8 mouse cellular contexts compared by ENCODE assay signal in the genomic region with DNA sequence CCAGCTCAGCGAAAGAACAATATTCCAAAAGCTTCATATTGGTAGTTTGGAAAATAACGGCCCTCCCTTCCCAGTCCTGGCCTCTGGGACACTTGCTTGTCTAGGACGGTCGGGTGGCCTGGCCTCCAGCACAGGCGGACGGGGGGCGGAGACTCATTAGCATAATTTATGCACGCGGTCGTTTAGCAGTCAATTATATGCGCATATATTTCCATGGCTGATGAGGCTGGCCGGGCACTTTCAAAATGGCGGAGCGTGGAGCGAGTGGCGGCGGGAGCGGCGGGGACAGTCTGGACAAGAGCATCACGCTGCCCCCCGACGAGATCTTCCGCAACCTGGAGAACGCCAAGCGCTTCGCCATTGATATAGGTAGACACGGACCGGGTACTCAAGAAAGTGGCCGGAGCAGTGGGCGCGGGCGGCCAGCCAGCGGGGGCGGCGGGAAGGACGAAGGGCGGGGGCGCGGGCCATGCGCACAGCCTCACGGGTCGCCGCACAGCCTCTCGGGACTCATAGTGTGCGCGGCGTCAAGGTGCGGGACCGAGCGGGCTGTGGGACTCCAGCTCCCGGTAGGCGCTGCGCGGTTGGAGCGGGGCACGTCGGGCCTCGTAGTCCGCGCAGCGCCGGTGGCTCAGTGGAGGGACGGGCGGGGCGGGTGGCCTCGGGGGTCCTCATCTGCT. TPM values are rescaled to one million over a fixed set of nuclear protein-coding genes. Genes with fewer than 3 reads are reported as not detected.
DNase-seq lines count a peak whose midpoint lies in the region; ATAC-seq and TF ChIP-seq lines count a peak whose summit lies in the region.

A gene (plus strand): TSS at position 223 of the 680 bp plus-strand sequence.

- peak within 1 kb of the TSS; percentile 88 for H3K9ac ChIP-seq in ES-Bruce4 (ENCODE audit: low read depth, poor library complexity, severe bottlenecking)
- peak within 1 kb of the TSS; percentile 95 for H3K9ac ChIP-seq in forebrain, embryonic 14.5 days (ENCODE audit: low read length)
- peak within 1 kb of the TSS; percentile 93 for H3K9ac ChIP-seq in liver, embryonic 16.5 days (ENCODE audit: low read depth, low read length)
- H3K9ac ChIP-seq in neural tube, embryonic 12.5 days = peak within 1 kb of the TSS; percentile 98
- peak within 1 kb of the TSS; percentile 83 for H3K9ac ChIP-seq in stomach, postnatal 0 days (ENCODE audit: low read length)

- TF ChIP-seq POLR2A in ES-Bruce4 (IDR thresholded peaks at IDR 0.05; ENCODE audit: insufficient read depth, low read length) = peak; percentile 73

- H3K27ac ChIP-seq in ES-Bruce4 (ENCODE audit: insufficient read depth, low read length) = no peak within 1 kb of the TSS
- peak within 1 kb of the TSS; percentile 94 for H3K27ac ChIP-seq in forebrain, embryonic 14.5 days (ENCODE audit: low read depth, low read length)
- H3K27ac ChIP-seq in liver, embryonic 16.5 days (ENCODE audit: low read length) = peak within 1 kb of the TSS; percentile 85
- H3K27ac ChIP-seq in neural tube, embryonic 12.5 days = peak within 1 kb of the TSS; percentile 95
- peak within 1 kb of the TSS; percentile 86 for H3K27ac ChIP-seq in stomach, postnatal 0 days (replicated peaks)

- no peak for TF ChIP-seq CTCF in ES-Bruce4 (IDR thresholded peaks at IDR 0.05; ENCODE audit: low read depth, low read length)
- TF ChIP-seq CTCF in stomach, postnatal 0 days (IDR thresholded peaks at IDR 0.05; ENCODE audit: low read depth) = no peak

- intact Hi-C loops in heart, postnatal 10 days (cut with DNase I) = loop anchor here (10.0 kb wide), 1 partner anchor 281 kb away; a partner anchor contains a TSS

- no peaks in the 10 kb centered on the region for H3K9me3 ChIP-seq in ES-Bruce4 (replicated peaks; ENCODE audit: control insufficient read depth, insufficient read depth, low read length, poor library complexity, severe bottlenecking)
- H3K9me3 ChIP-seq in forebrain, embryonic 14.5 days (replicated peaks; ENCODE audit: control insufficient read depth, low read length) = no peaks in the 10 kb centered on the region
- no peaks in the 10 kb centered on the region for H3K9me3 ChIP-seq in liver, embryonic 16.5 days (replicated peaks; ENCODE audit: control insufficient read depth, low read length)
- H3K9me3 ChIP-seq in neural tube, embryonic 12.5 days = no peaks in the 10 kb centered on the region
- H3K9me3 ChIP-seq in stomach, postnatal 0 days (ENCODE audit: control insufficient read depth, low read length) = no peaks in the 10 kb centered on the region

- H3K4me1 ChIP-seq in ES-Bruce4 (ENCODE audit: control insufficient read depth, insufficient read depth, low read length) = peaks cover 1% of the 10 kb centered on the region
- H3K4me1 ChIP-seq in forebrain, embryonic 14.5 days (ENCODE audit: control insufficient read depth, insufficient read depth, low read length) = peaks cover 38% of the 10 kb centered on the region
- peaks cover 44% of the 10 kb centered on the region for H3K4me1 ChIP-seq in liver, embryonic 16.5 days (ENCODE audit: control insufficient read depth, low read depth, low read length)
- peaks cover 62% of the 10 kb centered on the region for H3K4me1 ChIP-seq in neural tube, embryonic 12.5 days
- H3K4me1 ChIP-seq in stomach, postnatal 0 days (replicated peaks; ENCODE audit: control insufficient read depth, insufficient read depth) = peaks cover 15% of the 10 kb centered on the region

- under 1% methylated on average over 65 of the region's 66 CpGs for WGBS in forebrain, embryonic 14.5 days
- WGBS in large intestine, adult 2 months = under 1% methylated on average over 66 of the region's 66 CpGs
- under 1% methylated on average over 64 of the region's 66 CpGs for WGBS in liver, embryonic 16.5 days (ENCODE audit: insufficient replicate concordance)
- under 1% methylated on average over 63 of the region's 66 CpGs for WGBS in neural tube, embryonic 12.5 days
- WGBS in stomach, postnatal 0 days = under 1% methylated on average over 54 of the region's 66 CpGs

- DNase-seq in forebrain, embryonic 14.5 days (ENCODE audit: low spot score) = peak; percentile 97
- peak; percentile 93 to 94 for DNase-seq in heart, postnatal 10 days
- peak; percentile 85 for DNase-seq in large intestine, adult 2 months (ENCODE audit: low read depth, low spot score)
- peak; percentile 91 for DNase-seq in stomach, postnatal 0 days (ENCODE audit: low spot score)

- peak within 1 kb of the TSS; percentile 93 for H3K4me3 ChIP-seq in ES-Bruce4 (ENCODE audit: low read depth, low read length)
- peak within 1 kb of the TSS; percentile 76 for H3K4me3 ChIP-seq in forebrain, embryonic 14.5 days (ENCODE audit: low read depth, low read length)
- peak within 1 kb of the TSS; percentile 90 for H3K4me3 ChIP-seq in liver, embryonic 16.5 days (ENCODE audit: low read depth, low read length)
- peak within 1 kb of the TSS; percentile 80 for H3K4me3 ChIP-seq in neural tube, embryonic 12.5 days
- peak within 1 kb of the TSS; percentile 77 for H3K4me3 ChIP-seq in stomach, postnatal 0 days (ENCODE audit: low read depth, low read length)

- H3K36me3 ChIP-seq in ES-Bruce4 (ENCODE audit: control insufficient read depth, insufficient read depth, low read length, poor library complexity, severe bottlenecking) = no peaks in the 10 kb centered on the region
- peaks cover 5% of the 10 kb centered on the region; the same call in 1 of the 2 replicates for H3K36me3 ChIP-seq in forebrain, embryonic 14.5 days (ENCODE audit: control insufficient read depth, insufficient read depth, low read length)
- H3K36me3 ChIP-seq in liver, embryonic 16.5 days (ENCODE audit: control insufficient read depth, insufficient read depth) = peaks cover 5% of the 10 kb centered on the region
- peaks cover 5% of the 10 kb centered on the region; the same call in 1 of the 2 replicates for H3K36me3 ChIP-seq in neural tube, embryonic 12.5 days
- H3K36me3 ChIP-seq in stomach, postnatal 0 days (ENCODE audit: control insufficient read depth, insufficient read depth, low read length) = peaks cover under 1% of the 10 kb centered on the region; the same call in 1 of the 2 replicates

- no peak for TF ChIP-seq EP300 in ES-Bruce4 (IDR thresholded peaks at IDR 0.05; ENCODE audit: insufficient read depth, low read depth, low read length)
- TF ChIP-seq EP300 in stomach, postnatal 0 days (optimal IDR thresholded peaks at IDR 0.05) = no peak

- peak within 1 kb of the TSS; percentile 81 for H3K4me2 ChIP-seq in forebrain, embryonic 14.5 days (ENCODE audit: low read length)
- peak within 1 kb of the TSS; percentile 66 for H3K4me2 ChIP-seq in liver, embryonic 16.5 days (ENCODE audit: low read depth, low read length)
- peak within 1 kb of the TSS; percentile 85 for H3K4me2 ChIP-seq in neural tube, embryonic 12.5 days (replicated peaks)
- peak within 1 kb of the TSS; percentile 88 for H3K4me2 ChIP-seq in stomach, postnatal 0 days (replicated peaks; ENCODE audit: low read depth)

- peak; percentile 84 for ATAC-seq in cerebellum, adult (ENCODE audit: insufficient number of reproducible peaks, low FRiP score, low TSS enrichment)
- peak; percentile 87 for ATAC-seq in forebrain, embryonic 14.5 days
- ATAC-seq in liver, embryonic 16.5 days (ENCODE audit: low read depth) = peak; percentile 87
- ATAC-seq in neural tube, embryonic 12.5 days (ENCODE audit: low FRiP score, low read depth) = peak; percentile 79
- ATAC-seq in stomach, postnatal 0 days (ENCODE audit: low FRiP score, low TSS enrichment) = peak; percentile 96

- H3K27me3 ChIP-seq in ES-Bruce4 (ENCODE audit: control insufficient read depth, insufficient read depth, low read length, poor library complexity, severe bottlenecking) = peaks cover 13% of the 10 kb centered on the region
- no peaks in the 10 kb centered on the region for H3K27me3 ChIP-seq in forebrain, embryonic 14.5 days (replicated peaks; ENCODE audit: control insufficient read depth, insufficient read depth, low read length)
- H3K27me3 ChIP-seq in liver, embryonic 16.5 days (ENCODE audit: control insufficient read depth, insufficient read depth, low read depth, low read length) = peaks cover 48% of the 10 kb centered on the region
- peaks cover 23% of the 10 kb centered on the region; the same call in 1 of the 2 replicates for H3K27me3 ChIP-seq in neural tube, embryonic 12.5 days (replicated peaks)
- peaks cover 9% of the 10 kb centered on the region; the same call in 1 of the 2 replicates for H3K27me3 ChIP-seq in stomach, postnatal 0 days (ENCODE audit: control insufficient read depth, insufficient read depth, low read length)

RNA-seq across cellular contexts. Expression of the gene that starts here (rescaled TPM):
- 21.5 and 26.6 TPM in 2 replicates for polyA plus RNA-seq in ES-Bruce4 (2011; ENCODE audit: insufficient read depth, insufficient read length, low read depth, missing spikeins)
- polyA plus RNA-seq in forebrain, embryonic 14.5 days (2014; fragmentation: Nextera tagmentation; extraction: Ambion mirVana) = 34.6 and 38.9 TPM in 2 replicates
- total RNA-seq in heart, postnatal 10 days (2021) = 10 to 100 TPM; 36.5 to 36.8 TPM
- 38.6 and 39.7 TPM in 2 replicates for polyA plus RNA-seq in large intestine, adult 2 months (2012; rRNA removed)
- 20.7 and 23.3 TPM in 2 replicates for polyA plus RNA-seq in liver, embryonic 16.5 days (2015; fragmentation: Nextera tagmentation; extraction: Ambion mirVana)
- polyA plus RNA-seq in neural tube, embryonic 12.5 days (2016; fragmentation: Nextera tagmentation; extraction: Ambion mirVana) = 41.2 and 46.3 TPM in 2 replicates
- 14.8 and 14.9 TPM in 2 replicates for polyA plus RNA-seq in stomach, postnatal 0 days (2015; fragmentation: Nextera tagmentation; extraction: Ambion mirVana)
